Mouse (Mus musculus) lung, adult 10 weeks (tissue): ENCODE data around the gene Pisd. TPM values are rescaled to one million over a fixed set of nuclear protein-coding genes. Genes with fewer than 3 reads are reported as not detected.

Experiments
- polyA plus RNA-seq: library from polyadenylated mRNA; stranded (reverse); fragments of 350-450 nt; fragmentation: Illumina TruSeq; extraction: RNeasy Lipid Tissue Mini Kit (QIAGEN cat#74804); gene quantifications from one replicate; pipeline ENCODE4 v1.2.3, GENCODE M21; 2014; ENCODE audit warnings: low read depth, low replicate concordance; ENCODE audit not compliant: insufficient read depth

Pisd gene
- 37.5 TPM for polyA plus RNA-seq

GRCm38 (mm10) chr5:32785313-32785915, at the start of gene Pisd:
Pisd (minus strand) TSS chr5:32785646.

GRCm38 (mm10) chr5:32827009-32827408, 41.6 kb upstream of the Pisd start, which contains the start of gene Gm20671:
Gm20671 (minus strand) TSS chr5:32827109.

Other genes starting within 250 kb of the Pisd start
- gene Yes1, start 174.5 kb downstream of the Pisd start, polyA plus RNA-seq = 12.1 TPM
- not detected for gene Gm20671, start 41.5 kb upstream of the Pisd start, polyA plus RNA-seq
- gene Prr14l, start 68.6 kb upstream of the Pisd start, polyA plus RNA-seq = 2.2 TPM
- gene Depdc5, start 78.1 kb upstream of the Pisd start, polyA plus RNA-seq = 5.8 TPM
- gene Ywhah, start 233.2 kb upstream of the Pisd start, polyA plus RNA-seq = 152 TPM